Mouse (Mus musculus): ENCODE results near the gene Stk40. TPM values are rescaled to one million over a fixed set of nuclear protein-coding genes. Genes with fewer than 3 reads are reported as not detected.

Gene Stk40
- polyA plus RNA-seq, 1 experiment from 2014 or later = 27.1 TPM

- Histone ChIP-seq H3K4me3 (ENCODE audit: low read depth, low read length) (no peak overlapping the region), H3K4me1 (ENCODE audit: control insufficient read depth, insufficient read depth, low read length) (peaks cover 7% of the 10 kb centered on the region), H3K36me3 (ENCODE audit: control insufficient read depth, insufficient read depth, low read length) (peaks cover 35% of the 10 kb centered on the region), H3K27me3 (ENCODE audit: control insufficient read depth, insufficient read depth, low read depth, low read length) (no peaks in the 10 kb centered on the region), H3K9ac (ENCODE audit: low read depth, low read length) (no peak overlapping the region), H3K27ac (ENCODE audit: low read length) (peak overlapping the region; percentile 68), H3K9me3 (replicated peaks; ENCODE audit: control insufficient read depth, low read length, poor library complexity, severe bottlenecking) (no peaks in the 10 kb centered on the region), H3K4me2 (ENCODE audit: low read length) (no peak overlapping the region)
- WGBS = 61% methylated on average over 10 of the region's 10 CpGs
- peak; percentile 70; the same call in 1 of the 2 replicates for ATAC-seq
Observed at GRCm38 (mm10) chr4:126131290-126132121, 27.7 kb downstream of the Stk40 start.

GRCm38 (mm10) chr4:126132636-126133264, 29.0 kb downstream of the Stk40 start:
- no peak for ATAC-seq
- no peak overlapping the region for H3K27ac ChIP-seq (ENCODE audit: low read length)
- H3K4me3 ChIP-seq (ENCODE audit: low read depth, low read length) = no peak overlapping the region
- no peaks in the 10 kb centered on the region for H3K9me3 ChIP-seq (replicated peaks; ENCODE audit: control insufficient read depth, low read length, poor library complexity, severe bottlenecking)
- H3K4me1 ChIP-seq (ENCODE audit: control insufficient read depth, insufficient read depth, low read length) = peaks cover 7% of the 10 kb centered on the region
- WGBS = 76% methylated on average over 6 of the region's 6 CpGs
- H3K36me3 ChIP-seq (ENCODE audit: control insufficient read depth, insufficient read depth, low read length) = peaks cover 36% of the 10 kb centered on the region
- no peak overlapping the region for H3K9ac ChIP-seq (ENCODE audit: low read depth, low read length)
- no peaks in the 10 kb centered on the region for H3K27me3 ChIP-seq (ENCODE audit: control insufficient read depth, insufficient read depth, low read depth, low read length)
- H3K4me2 ChIP-seq (ENCODE audit: low read length) = no peak overlapping the region

- Histone ChIP-seq H3K36me3 (ENCODE audit: control insufficient read depth, insufficient read depth, low read length) (peaks cover 33% of the 10 kb centered on the region), H3K4me3 (ENCODE audit: low read depth, low read length) (no peak overlapping the region), H3K27me3 (ENCODE audit: control insufficient read depth, insufficient read depth, low read depth, low read length) (no peaks in the 10 kb centered on the region), H3K9me3 (replicated peaks; ENCODE audit: control insufficient read depth, low read length, poor library complexity, severe bottlenecking) (no peaks in the 10 kb centered on the region), H3K4me2 (ENCODE audit: low read length) (no peak overlapping the region), H3K27ac (ENCODE audit: low read length) (no peak overlapping the region), H3K4me1 (ENCODE audit: control insufficient read depth, insufficient read depth, low read length) (peaks cover 7% of the 10 kb centered on the region), H3K9ac (ENCODE audit: low read depth, low read length) (no peak overlapping the region)
- WGBS = 94% methylated on average over 4 of the region's 4 CpGs
- ATAC-seq = no peak
Observed at GRCm38 (mm10) chr4:126134236-126134635, 30.5 kb downstream of the Stk40 start.

GRCm38 (mm10) chr4:126134639-126135038, 30.9 kb downstream of the Stk40 start:
- H3K27ac ChIP-seq (ENCODE audit: low read length) = no peak overlapping the region
- peaks cover 36% of the 10 kb centered on the region for H3K36me3 ChIP-seq (ENCODE audit: control insufficient read depth, insufficient read depth, low read length)
- peaks cover 7% of the 10 kb centered on the region for H3K4me1 ChIP-seq (ENCODE audit: control insufficient read depth, insufficient read depth, low read length)
- WGBS = 96% methylated on average over 4 of the region's 4 CpGs
- no peak overlapping the region for H3K4me3 ChIP-seq (ENCODE audit: low read depth, low read length)
- no peak overlapping the region for H3K9ac ChIP-seq (ENCODE audit: low read depth, low read length)
- H3K9me3 ChIP-seq (replicated peaks; ENCODE audit: control insufficient read depth, low read length, poor library complexity, severe bottlenecking) = no peaks in the 10 kb centered on the region
- no peak overlapping the region for H3K4me2 ChIP-seq (ENCODE audit: low read length)
- no peaks in the 10 kb centered on the region for H3K27me3 ChIP-seq (ENCODE audit: control insufficient read depth, insufficient read depth, low read depth, low read length)
- ATAC-seq = no peak

GRCm38 (mm10) chr4:126137773-126138172, 34.0 kb downstream of the Stk40 start:
- Histone ChIP-seq H3K36me3 (ENCODE audit: control insufficient read depth, insufficient read depth, low read length) (peaks cover 33% of the 10 kb centered on the region), H3K4me3 (ENCODE audit: low read depth, low read length) (no peak overlapping the region), H3K4me2 (ENCODE audit: low read length) (no peak overlapping the region), H3K27me3 (ENCODE audit: control insufficient read depth, insufficient read depth, low read depth, low read length) (no peaks in the 10 kb centered on the region), H3K9me3 (replicated peaks; ENCODE audit: control insufficient read depth, low read length, poor library complexity, severe bottlenecking) (no peaks in the 10 kb centered on the region), H3K9ac (ENCODE audit: low read depth, low read length) (no peak overlapping the region), H3K4me1 (ENCODE audit: control insufficient read depth, insufficient read depth, low read length) (no peaks in the 10 kb centered on the region), H3K27ac (ENCODE audit: low read length) (no peak overlapping the region)
- ATAC-seq = no peak
- 88% methylated on average over 4 of the region's 4 CpGs for WGBS

GRCm38 (mm10) chr4:126141021-126141420, 37.3 kb downstream of the Stk40 start:
- Histone ChIP-seq H3K4me2 (ENCODE audit: low read length) (no peak overlapping the region), H3K4me3 (ENCODE audit: low read depth, low read length) (no peak overlapping the region), H3K4me1 (ENCODE audit: control insufficient read depth, insufficient read depth, low read length) (no peaks in the 10 kb centered on the region), H3K36me3 (ENCODE audit: control insufficient read depth, insufficient read depth, low read length) (peaks cover 23% of the 10 kb centered on the region), H3K27ac (ENCODE audit: low read length) (no peak overlapping the region), H3K9me3 (replicated peaks; ENCODE audit: control insufficient read depth, low read length, poor library complexity, severe bottlenecking) (no peaks in the 10 kb centered on the region), H3K27me3 (ENCODE audit: control insufficient read depth, insufficient read depth, low read depth, low read length) (no peaks in the 10 kb centered on the region), H3K9ac (ENCODE audit: low read depth, low read length) (no peak overlapping the region)
- no peak for ATAC-seq
- WGBS = 86% methylated on average over 5 of the region's 5 CpGs

GRCm38 (mm10) chr4:126145396-126145795, 41.6 kb downstream of the Stk40 start:
- Histone ChIP-seq H3K4me3 (ENCODE audit: low read depth, low read length) (no peak overlapping the region), H3K27ac (ENCODE audit: low read length) (no peak overlapping the region), H3K4me2 (ENCODE audit: low read length) (no peak overlapping the region), H3K9ac (ENCODE audit: low read depth, low read length) (no peak overlapping the region), H3K4me1 (ENCODE audit: control insufficient read depth, insufficient read depth, low read length) (peaks cover 10% of the 10 kb centered on the region), H3K27me3 (ENCODE audit: control insufficient read depth, insufficient read depth, low read depth, low read length) (peaks cover 24% of the 10 kb centered on the region), H3K9me3 (replicated peaks; ENCODE audit: control insufficient read depth, low read length, poor library complexity, severe bottlenecking) (no peaks in the 10 kb centered on the region), H3K36me3 (ENCODE audit: control insufficient read depth, insufficient read depth, low read length) (no peaks in the 10 kb centered on the region)
- ATAC-seq = no peak
- 57% methylated on average over 4 of the region's 4 CpGs for WGBS

GRCm38 (mm10) chr4:126146974-126147532, 43.3 kb downstream of the Stk40 start:
- Histone ChIP-seq H3K4me1 (ENCODE audit: control insufficient read depth, insufficient read depth, low read length) (peaks cover 10% of the 10 kb centered on the region), H3K4me3 (ENCODE audit: low read depth, low read length) (no peak overlapping the region), H3K27me3 (ENCODE audit: control insufficient read depth, insufficient read depth, low read depth, low read length) (peaks cover 26% of the 10 kb centered on the region), H3K4me2 (ENCODE audit: low read length) (no peak overlapping the region), H3K9me3 (replicated peaks; ENCODE audit: control insufficient read depth, low read length, poor library complexity, severe bottlenecking) (no peaks in the 10 kb centered on the region), H3K27ac (ENCODE audit: low read length) (no peak overlapping the region), H3K9ac (ENCODE audit: low read depth, low read length) (no peak overlapping the region), H3K36me3 (ENCODE audit: control insufficient read depth, insufficient read depth, low read length) (no peaks in the 10 kb centered on the region)
- no peak for ATAC-seq
- 64% methylated on average over 8 of the region's 9 CpGs for WGBS

Data from midbrain, embryonic 16.5 days (tissue).